Mouse (Mus musculus) left cerebral cortex, adult 9 months (tissue): Measurements from ENCODE around the gene Apon.
"Not testable (repeated sequence)": the region's sequence is repeated elsewhere in the genome, so short reads cannot be mapped to it uniquely, and the experiment has no call there.

Experiments
- DNase-seq, 2 experiments: peaks; one replicate each; pipeline ENCODE4 v3.0.0; 2022; ENCODE audit warnings: low spot score in 2 of 2

Apon gene

GRCm38 (mm10) chr10:128253677-128254255 lies at the start of gene Apon:
TSS of gene Apon (plus strand) at chr10:128254096.
- no peak for DNase-seq

- DNase-seq, result no peak
These were observed 49.0 kb upstream of the Apon start for GRCm38 (mm10) chr10:128204941-128205340.

- DNase-seq, result peak in 1 of 2 experiments; percentile 20
These were observed 45.6 kb upstream of the Apon start for GRCm38 (mm10) chr10:128208326-128208725.

GRCm38 (mm10) chr10:128209311-128210009 lies 44.4 kb upstream of the Apon start:
- no peak for DNase-seq

GRCm38 (mm10) chr10:128210131-128210530 lies 43.8 kb upstream of the Apon start:
- DNase-seq, result no peak

- no peak for DNase-seq
These were observed 42.9 kb upstream of the Apon start for GRCm38 (mm10) chr10:128210954-128211353.

- peak; percentile 71 to 91 for DNase-seq
These were observed 42.3 kb upstream of the Apon start, which contains the start of gene Spryd4 for GRCm38 (mm10) chr10:128211390-128212108. TSS of gene Spryd4 (minus strand) at chr10:128211807.

- DNase-seq, result no peak
These were observed 41.7 kb upstream of the Apon start for GRCm38 (mm10) chr10:128212148-128212547.

GRCm38 (mm10) chr10:128212871-128213323 lies 41.0 kb upstream of the Apon start:
- peak in 1 of 2 experiments; percentile 64 for DNase-seq

- not testable (repeated sequence) for DNase-seq
These were observed 39.8 kb upstream of the Apon start for GRCm38 (mm10) chr10:128214112-128214511.

- DNase-seq, result no peak
These were observed 38.9 kb upstream of the Apon start for GRCm38 (mm10) chr10:128214981-128215380.

- no peak for DNase-seq
These were observed 35.3 kb upstream of the Apon start for GRCm38 (mm10) chr10:128218387-128219117.

GRCm38 (mm10) chr10:128221533-128222286 lies 32.2 kb upstream of the Apon start:
- DNase-seq, result no peak

GRCm38 (mm10) chr10:128225064-128225463 lies 28.8 kb upstream of the Apon start:
- no peak for DNase-seq

GRCm38 (mm10) chr10:128225538-128225937 lies 28.4 kb upstream of the Apon start, which contains the start of gene Mip:
TSS of gene Mip (plus strand) at chr10:128225838.
- no peak for DNase-seq

GRCm38 (mm10) chr10:128227592-128227991 lies 26.3 kb upstream of the Apon start:
- no peak for DNase-seq

GRCm38 (mm10) chr10:128228009-128228408 lies 25.9 kb upstream of the Apon start:
- DNase-seq, result no peak

- no peak for DNase-seq
These were observed 23.3 kb upstream of the Apon start for GRCm38 (mm10) chr10:128230582-128230981.

- no peak for DNase-seq
These were observed 22.8 kb upstream of the Apon start for GRCm38 (mm10) chr10:128231146-128231545.

- DNase-seq, result peak in 1 of 2 experiments; percentile 70
These were observed 22.0 kb upstream of the Apon start, which contains the start of gene Timeless for GRCm38 (mm10) chr10:128231697-128232419. TSS of gene Timeless (plus strand) at chr10:128232065.
